Mouse (Mus musculus) embryonic facial prominence, embryonic 12.5 days (tissue): ENCODE measurements around the gene Ccdc88c. TPM values are rescaled to one million over a fixed set of nuclear protein-coding genes. Genes with fewer than 3 reads are reported as not detected.

Experiments used
- ATAC-seq: fragments of 200-750 bp; cut with Nextera tagmentation; 2 replicates; pipeline ENCODE4 v1.8.0; 2017; ENCODE audit not compliant: insufficient number of reproducible peaks, insufficient read depth, low FRiP score, low TSS enrichment
- H3K27ac ChIP-seq: fragments of 300-500 bp; sonication (generic); 2 replicates; pipeline ENCODE4 v1.5.1; 2016; ENCODE audit warnings: mild to moderate bottlenecking
- H3K27me3 ChIP-seq: fragments of 300-500 bp; sonication (generic); 2 replicates; pipeline ENCODE4 v1.6.1; 2016; ENCODE audit warnings: mild to moderate bottlenecking, moderate library complexity
- H3K36me3 ChIP-seq: fragments of 300-500 bp; sonication (generic); 2 replicates; pipeline ENCODE4 v1.6.1; 2016; ENCODE audit warnings: mild to moderate bottlenecking
- H3K4me1 ChIP-seq: fragments of 300-500 bp; sonication (generic); 2 replicates; pipeline ENCODE4 v1.6.1; 2016
- H3K4me2 ChIP-seq: fragments of 300-500 bp; sonication (generic); replicated peaks from 2 replicates; pipeline ENCODE4 v1.6.1; 2016; ENCODE audit warnings: mild to moderate bottlenecking, moderate library complexity
- H3K4me3 ChIP-seq: fragments of 300-500 bp; sonication (generic); 2 replicates; pipeline ENCODE4 v1.5.1; 2016; ENCODE audit warnings: mild to moderate bottlenecking
- H3K9ac ChIP-seq: fragments of 300-500 bp; sonication (generic); 2 replicates; pipeline ENCODE4 v1.6.1; 2016; ENCODE audit warnings: mild to moderate bottlenecking, moderate library complexity
- H3K9me3 ChIP-seq: fragments of 300-500 bp; sonication (generic); 2 replicates; pipeline ENCODE4 v1.6.1; 2016; ENCODE audit warnings: mild to moderate bottlenecking, moderate library complexity
- WGBS: fragments of 180-500 bp; shearing (Covaris S2); methylation state at CpG from one replicate; pipeline ENCODE4 v1.1.7; 2016; 5-methylcytosine and 5-hydroxymethylcytosine counted together
- polyA plus RNA-seq: library from polyadenylated mRNA; unstranded; fragments of >200 nt; fragmentation: Nextera tagmentation; extraction: Ambion mirVana; gene quantifications from 2 replicates; pipeline ENCODE4 v1.2.1, GENCODE M21; 2016

The Ccdc88c gene
- polyA plus RNA-seq, 1 experiment from 2014 or later: 6.7 TPM

DNA sequence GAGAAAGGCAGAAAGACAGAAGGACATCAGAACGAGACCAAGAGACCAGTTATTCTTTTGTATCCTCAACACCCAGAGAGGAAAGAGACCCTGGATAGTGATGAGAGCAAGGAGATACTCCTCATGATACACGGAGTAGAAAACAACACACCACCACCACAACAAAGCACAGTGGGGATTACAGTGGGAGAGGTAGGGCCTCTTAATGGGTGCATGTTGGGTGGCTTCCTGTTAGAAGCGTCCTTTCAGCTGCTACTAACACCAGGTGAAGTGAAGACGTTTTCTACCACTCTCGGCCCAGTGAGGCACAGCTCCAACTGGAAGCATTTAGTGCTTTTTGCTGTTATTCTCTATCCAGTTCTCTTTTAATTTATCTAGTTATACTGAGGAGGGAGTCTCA lies 122.0 kb downstream of the Ccdc88c start:
- Histone ChIP-seq H3K4me3 (no peak overlapping the region), H3K27ac (no peak overlapping the region), H3K9ac (no peak overlapping the region), H3K9me3 (no peaks in the 10 kb centered on the region), H3K4me2 (no peak overlapping the region), H3K27me3 (peaks cover 21% of the 10 kb centered on the region), H3K4me1 (0 out of 2 replicates have a peak, but pooled peaks cover 5% of the 10 kb centered on the region), H3K36me3 (no peaks in the 10 kb centered on the region)
- 75% methylated on average over 5 of the region's 5 CpGs for WGBS
- no peak for ATAC-seq

DNA sequence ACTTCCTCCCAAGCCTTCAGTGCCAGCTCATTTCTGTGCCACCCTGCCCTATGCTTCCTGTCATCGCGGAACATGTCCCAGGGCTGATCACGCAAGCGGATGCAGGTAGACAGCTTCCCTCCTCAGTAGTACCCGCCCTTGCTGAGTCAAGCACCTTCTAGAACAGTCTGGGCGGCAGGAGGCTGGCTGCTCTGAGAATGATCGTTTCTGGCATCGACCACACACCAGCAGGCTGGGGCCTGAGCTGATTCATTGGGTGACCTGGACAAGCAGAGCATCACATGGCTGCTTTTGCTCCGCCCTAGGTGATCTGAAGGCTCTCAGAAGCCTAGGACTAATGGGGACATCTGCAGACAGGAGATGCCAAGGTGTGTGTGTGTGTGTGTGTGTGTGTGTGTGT lies 125.1 kb downstream of the Ccdc88c start:
- 84% methylated on average over 9 of the region's 9 CpGs for WGBS
- Histone ChIP-seq H3K27ac (no peak overlapping the region), H3K4me2 (no peak overlapping the region), H3K9ac (no peak overlapping the region), H3K9me3 (no peaks in the 10 kb centered on the region), H3K36me3 (no peaks in the 10 kb centered on the region), H3K4me1 (peaks cover 13% of the 10 kb centered on the region; the same call in 1 of the 2 replicates), H3K4me3 (no peak overlapping the region), H3K27me3 (peaks cover 49% of the 10 kb centered on the region)
- no peak for ATAC-seq

DNA sequence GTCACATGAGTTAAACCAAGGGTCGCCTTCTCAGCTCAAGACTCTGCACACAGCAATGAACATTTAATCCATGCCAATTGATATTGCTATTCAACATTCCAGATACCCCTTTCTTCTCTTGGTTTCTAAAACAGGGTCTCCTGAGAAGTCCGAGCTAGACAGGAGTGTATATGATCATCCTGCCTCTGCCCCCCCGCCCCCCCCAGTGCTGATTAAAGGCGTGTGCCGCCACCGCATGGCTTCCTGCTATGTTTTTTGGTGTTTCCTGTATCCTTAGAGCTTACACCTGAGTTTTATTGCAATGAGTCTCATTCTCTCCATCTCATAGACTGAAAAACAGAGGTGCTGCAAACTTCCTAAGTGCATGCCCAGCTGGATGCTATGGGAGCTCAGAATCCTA lies 127.5 kb downstream of the Ccdc88c start:
- no peak overlapping the region for H3K4me3 ChIP-seq
- H3K9ac ChIP-seq: no peak overlapping the region
- ATAC-seq: no peak
- H3K4me1 ChIP-seq: peaks cover 16% of the 10 kb centered on the region; the same call in 1 of the 2 replicates
- 78% methylated on average over 6 of the region's 6 CpGs for WGBS
- H3K9me3 ChIP-seq: no peaks in the 10 kb centered on the region
- H3K27me3 ChIP-seq: peaks cover 54% of the 10 kb centered on the region
- H3K36me3 ChIP-seq: no peaks in the 10 kb centered on the region
- H3K27ac ChIP-seq: no peak overlapping the region
- H3K4me2 ChIP-seq: no peak overlapping the region

DNA sequence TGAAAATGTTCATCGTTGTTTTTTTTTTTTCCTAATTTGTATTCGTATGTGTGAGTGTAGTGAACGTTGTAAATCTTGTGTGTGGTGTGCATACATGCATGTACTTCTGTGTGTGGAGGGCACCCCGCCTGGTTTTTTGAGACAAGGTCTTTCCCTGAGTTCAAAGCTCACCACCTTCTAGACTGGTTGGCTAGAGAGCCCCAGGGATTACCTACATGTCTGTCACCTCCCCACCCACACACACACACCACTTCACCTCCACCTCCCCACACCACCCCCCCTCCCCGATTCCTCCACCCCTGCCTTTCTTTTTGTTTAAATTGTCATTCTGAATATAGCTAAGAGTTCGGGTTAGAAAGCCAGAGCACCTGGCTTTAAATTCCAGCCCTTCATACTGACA lies 128.0 kb downstream of the Ccdc88c start:
- Histone ChIP-seq H3K4me3 (no peak overlapping the region), H3K4me2 (no peak overlapping the region), H3K36me3 (no peaks in the 10 kb centered on the region), H3K9ac (no peak overlapping the region), H3K9me3 (no peaks in the 10 kb centered on the region), H3K4me1 (peaks cover 16% of the 10 kb centered on the region; the same call in 1 of the 2 replicates), H3K27ac (no peak overlapping the region), H3K27me3 (peaks cover 58% of the 10 kb centered on the region)
- no peak for ATAC-seq
- WGBS: 73% methylated on average over 6 of the region's 6 CpGs

DNA sequence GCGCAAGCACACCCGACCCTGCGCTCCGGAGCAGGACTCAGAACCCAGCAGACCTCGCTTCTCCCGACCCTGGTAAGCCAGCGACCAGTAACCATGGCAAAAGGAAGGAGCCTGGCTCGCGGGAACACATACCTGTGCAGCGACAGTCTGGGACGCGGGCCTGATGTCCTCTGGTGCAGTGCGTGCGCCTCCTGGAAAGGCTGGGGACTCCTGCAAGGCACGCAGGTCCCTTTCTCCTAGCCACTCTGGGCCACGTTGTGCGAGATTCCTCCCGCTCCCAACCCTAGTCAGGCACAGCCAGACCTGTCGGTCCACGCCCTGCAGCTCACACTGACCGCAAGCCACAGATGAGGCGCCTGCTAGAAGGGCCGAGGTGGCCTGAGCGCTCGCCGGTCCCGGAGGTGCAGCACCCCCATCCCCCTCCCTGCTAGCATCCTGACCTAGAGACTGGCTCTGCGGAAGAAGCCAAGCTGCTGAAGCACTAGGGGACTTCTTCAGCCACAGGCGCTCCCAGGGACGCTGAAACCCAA lies 129.7 kb downstream of the Ccdc88c start:
- WGBS: 1% methylated on average over 30 of the region's 30 CpGs
- Histone ChIP-seq H3K27me3 (peaks cover 59% of the 10 kb centered on the region), H3K4me1 (peaks cover 16% of the 10 kb centered on the region; the same call in 1 of the 2 replicates), H3K9me3 (no peaks in the 10 kb centered on the region), H3K4me3 (peak overlapping the region; percentile 35), H3K27ac (no peak overlapping the region), H3K36me3 (no peaks in the 10 kb centered on the region), H3K9ac (peak overlapping the region; percentile 37), H3K4me2 (peak overlapping the region; percentile 73)
- ATAC-seq: no peak; the same call in 1 of the 2 replicates

DNA sequence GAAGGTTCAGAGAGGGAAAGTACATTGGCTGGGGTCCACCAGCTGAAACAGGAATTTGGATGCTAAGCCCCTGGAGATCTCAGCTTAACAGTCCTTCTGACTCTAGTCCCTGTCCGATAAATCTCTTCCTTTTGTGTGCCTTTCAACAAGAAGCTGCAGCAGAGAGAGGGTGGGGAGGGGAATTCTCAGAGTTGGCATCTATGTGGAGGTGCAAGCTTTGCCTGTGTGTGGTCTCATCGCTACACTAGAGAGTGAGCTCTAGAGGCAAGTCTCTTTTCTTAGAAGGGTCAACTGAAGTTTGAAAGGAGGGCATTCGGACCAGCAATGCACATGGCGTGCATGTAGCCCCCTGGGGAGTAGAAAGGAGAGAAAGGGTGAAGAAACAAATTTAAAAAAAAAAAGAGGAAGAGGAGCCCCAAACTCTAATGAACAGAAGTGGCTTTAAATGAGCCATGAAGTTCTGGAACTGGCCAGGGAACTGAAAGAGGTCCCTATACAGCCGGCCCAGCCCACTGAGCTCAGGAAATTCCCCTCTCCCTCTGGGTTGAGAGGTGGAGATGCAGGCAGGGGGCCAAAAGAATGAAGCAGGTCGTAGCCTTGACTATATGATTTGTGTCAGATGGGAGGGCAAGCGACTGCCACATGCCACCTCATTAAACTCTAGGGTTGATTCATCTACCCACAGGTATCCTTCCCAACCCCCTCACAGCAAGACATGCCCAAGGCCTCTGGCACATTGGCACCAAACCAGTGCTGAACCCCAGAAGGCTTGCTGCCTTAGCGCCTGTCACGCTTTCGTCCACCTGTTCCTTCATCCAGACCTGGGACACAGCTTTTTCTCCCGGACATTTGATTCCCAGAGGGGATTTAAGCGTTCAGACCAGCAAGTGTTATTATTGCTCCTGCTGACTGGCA lies 130.9 kb downstream of the Ccdc88c start:
- Histone ChIP-seq H3K9me3 (no peaks in the 10 kb centered on the region), H3K9ac (no peak overlapping the region), H3K27ac (no peak overlapping the region), H3K4me1 (peaks cover 16% of the 10 kb centered on the region; the same call in 1 of the 2 replicates), H3K36me3 (no peaks in the 10 kb centered on the region), H3K4me3 (no peak overlapping the region; the same call in 1 of the 2 replicates), H3K4me2 (peak overlapping the region; percentile 73), H3K27me3 (peaks cover 59% of the 10 kb centered on the region)
- WGBS: 30% methylated on average over 12 of the region's 12 CpGs
- ATAC-seq: no peak

DNA sequence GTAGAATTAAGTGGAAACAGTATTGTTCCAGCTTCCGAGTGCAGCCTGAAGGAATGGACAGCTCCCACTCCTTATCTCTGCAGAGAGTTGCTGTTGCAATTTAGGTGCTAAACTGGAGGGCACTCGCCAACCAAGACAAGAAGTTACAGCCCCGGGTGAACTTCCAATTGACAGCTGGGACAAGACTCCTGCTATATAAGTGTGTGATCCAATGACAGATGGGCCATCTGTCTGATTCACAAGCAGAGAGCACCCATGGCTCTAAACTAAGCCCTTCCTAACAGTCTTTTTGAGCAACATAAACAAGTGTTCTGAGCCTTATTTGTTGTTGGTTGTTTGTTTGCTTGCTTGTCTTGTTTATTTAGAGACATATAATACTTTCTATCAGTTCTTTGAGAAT lies 132.2 kb downstream of the Ccdc88c start:
- ATAC-seq: no peak

DNA sequence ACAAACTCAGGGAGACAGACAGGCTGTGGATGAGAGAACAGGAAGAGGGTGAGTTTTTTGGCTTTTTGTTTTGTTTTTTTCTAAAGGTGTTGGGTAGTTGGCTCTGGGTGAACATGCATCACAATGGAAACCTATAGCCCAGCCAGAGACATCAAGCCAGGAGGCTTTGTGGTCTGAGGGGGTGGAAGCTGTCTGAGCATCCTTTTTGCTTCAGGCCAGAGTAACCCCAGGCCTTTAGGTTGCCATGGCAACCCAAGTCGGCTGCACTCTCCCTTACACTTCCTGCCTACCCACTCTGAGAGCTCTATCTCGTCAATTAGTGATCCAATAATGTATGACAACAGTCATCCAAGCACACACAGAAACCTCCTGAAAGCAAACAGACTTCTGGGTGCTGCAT lies 133.4 kb downstream of the Ccdc88c start:
- WGBS: 5% methylated on average over 2 of the region's 2 CpGs
- no peak for ATAC-seq
- peaks cover 48% of the 10 kb centered on the region for H3K27me3 ChIP-seq

More for the DNA sequence above, 132.2 kb downstream of the Ccdc88c start:
- peaks cover 16% of the 10 kb centered on the region; the same call in 1 of the 2 replicates for H3K4me1 ChIP-seq
- no peak overlapping the region for H3K27ac ChIP-seq
- peaks cover 58% of the 10 kb centered on the region for H3K27me3 ChIP-seq
- H3K9me3 ChIP-seq: no peaks in the 10 kb centered on the region
- no peak overlapping the region for H3K4me2 ChIP-seq
- no peaks in the 10 kb centered on the region for H3K36me3 ChIP-seq
- no peak overlapping the region for H3K4me3 ChIP-seq
- H3K9ac ChIP-seq: no peak overlapping the region
- WGBS: 46% methylated on average over 3 of the region's 3 CpGs

DNA sequence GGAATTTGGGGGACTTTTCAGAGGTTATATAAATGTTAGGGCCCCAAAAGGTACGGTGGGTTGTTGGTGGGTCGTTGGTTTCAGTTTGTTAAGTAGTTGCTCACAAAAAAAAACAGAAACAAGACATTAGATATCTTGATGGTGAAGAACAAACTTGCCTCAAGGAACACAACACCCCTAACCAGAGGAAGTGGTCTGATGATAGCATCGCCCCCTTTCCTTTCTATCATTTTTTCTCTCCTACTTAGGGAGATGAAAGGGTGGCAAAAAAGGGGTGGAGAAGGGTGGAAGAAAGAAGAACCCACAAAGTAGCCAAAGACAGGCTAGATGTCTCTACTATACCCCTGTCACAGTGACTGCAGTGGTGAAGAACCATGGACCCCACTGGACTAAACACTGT lies 138.3 kb downstream of the Ccdc88c start:
- Histone ChIP-seq H3K9me3 (no peaks in the 10 kb centered on the region), H3K36me3 (no peaks in the 10 kb centered on the region), H3K4me3 (no peak overlapping the region), H3K4me2 (no peak overlapping the region), H3K27ac (no peak overlapping the region), H3K27me3 (no peaks in the 10 kb centered on the region), H3K4me1 (no peaks in the 10 kb centered on the region), H3K9ac (no peak overlapping the region)
- WGBS: 84% methylated on average over 3 of the region's 3 CpGs
- ATAC-seq: no peak

More for the DNA sequence above, 133.4 kb downstream of the Ccdc88c start:
- no peak overlapping the region for H3K9ac ChIP-seq
- no peak overlapping the region for H3K4me3 ChIP-seq
- no peaks in the 10 kb centered on the region for H3K36me3 ChIP-seq
- no peak overlapping the region for H3K27ac ChIP-seq
- no peaks in the 10 kb centered on the region for H3K9me3 ChIP-seq
- H3K4me1 ChIP-seq: peaks cover 16% of the 10 kb centered on the region; the same call in 1 of the 2 replicates
- no peak overlapping the region for H3K4me2 ChIP-seq

DNA sequence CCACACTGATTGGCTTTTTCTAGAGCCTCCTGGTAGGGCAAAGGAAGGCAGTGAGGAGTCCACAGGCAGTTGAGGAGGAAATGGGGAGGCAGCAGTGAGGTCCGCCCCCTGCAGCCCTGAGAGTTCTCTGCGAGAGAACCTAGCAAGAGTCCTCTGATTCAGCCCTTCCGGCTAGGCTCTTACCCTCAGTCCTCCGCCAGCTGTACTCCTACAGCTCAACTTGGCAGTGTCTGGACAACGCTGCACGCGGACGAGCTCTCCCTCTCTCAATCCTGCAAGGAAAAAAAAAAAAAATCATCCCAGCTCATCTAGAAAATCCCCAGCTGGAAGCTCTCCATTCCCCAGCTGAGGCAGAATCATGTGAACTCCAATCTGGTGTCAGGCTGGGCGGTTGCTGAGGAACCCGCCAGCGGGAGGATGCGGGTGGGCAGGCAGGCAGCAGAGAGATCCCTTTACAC lies 141.0 kb downstream of the Ccdc88c start:
- Histone ChIP-seq H3K36me3 (no peaks in the 10 kb centered on the region), H3K9ac (no peak overlapping the region; the same call in 1 of the 2 replicates), H3K9me3 (no peaks in the 10 kb centered on the region), H3K27ac (no peak overlapping the region), H3K4me3 (no peak overlapping the region), H3K27me3 (no peaks in the 10 kb centered on the region), H3K4me1 (no peaks in the 10 kb centered on the region), H3K4me2 (no peak overlapping the region)
- WGBS: 42% methylated on average over 12 of the region's 12 CpGs
- ATAC-seq: no peak

DNA sequence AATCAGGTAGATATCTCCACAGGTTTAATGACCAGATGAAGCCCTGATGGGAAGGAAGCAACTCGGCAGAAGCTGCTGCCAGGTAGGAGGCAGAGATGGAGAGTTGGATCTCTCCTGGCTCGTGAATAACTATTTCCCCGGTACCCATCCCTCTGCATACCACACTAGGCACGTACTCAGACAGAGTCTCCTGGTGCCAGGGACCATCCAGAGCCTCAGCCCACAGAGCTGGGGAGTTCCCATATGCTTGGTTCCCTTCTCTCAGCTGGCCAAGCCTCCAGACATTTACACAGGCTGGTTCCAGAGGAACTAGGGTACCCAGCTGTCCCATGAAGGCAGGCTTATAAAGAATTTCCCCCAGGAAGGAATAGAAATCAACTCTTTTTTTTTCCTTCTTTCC lies 142.0 kb downstream of the Ccdc88c start:
- H3K4me3 ChIP-seq: no peak overlapping the region
- H3K36me3 ChIP-seq: no peaks in the 10 kb centered on the region
- 78% methylated on average over 4 of the region's 4 CpGs for WGBS
- no peak for ATAC-seq
- H3K9me3 ChIP-seq: no peaks in the 10 kb centered on the region
- no peaks in the 10 kb centered on the region for H3K4me1 ChIP-seq
- H3K27ac ChIP-seq: no peak overlapping the region
- no peak overlapping the region for H3K9ac ChIP-seq
- H3K27me3 ChIP-seq: no peaks in the 10 kb centered on the region
- no peak overlapping the region for H3K4me2 ChIP-seq

DNA sequence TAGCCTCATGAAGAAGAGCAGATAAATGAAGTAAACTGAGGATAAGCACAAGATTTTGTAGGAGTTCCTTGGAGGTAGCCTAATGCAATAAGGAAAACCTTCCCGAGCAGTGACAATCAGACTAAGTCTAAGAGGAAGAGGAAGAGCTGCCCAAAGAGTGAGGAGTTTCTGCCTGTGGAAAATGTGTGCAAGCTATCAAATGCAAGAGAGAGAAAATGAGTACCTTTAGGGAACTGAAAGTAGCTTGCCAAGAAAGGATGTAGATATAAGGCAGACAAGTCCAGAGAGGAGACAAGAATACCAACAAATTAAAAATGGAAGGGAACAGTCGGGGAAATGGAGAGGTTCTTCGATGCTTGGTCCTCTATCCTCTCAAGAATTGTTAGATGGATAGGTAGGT lies 143.3 kb downstream of the Ccdc88c start:
- no peak for ATAC-seq
- no peaks in the 10 kb centered on the region for H3K27me3 ChIP-seq
- H3K9me3 ChIP-seq: no peaks in the 10 kb centered on the region
- H3K4me2 ChIP-seq: no peak overlapping the region
- H3K36me3 ChIP-seq: no peaks in the 10 kb centered on the region
- no peak overlapping the region for H3K4me3 ChIP-seq
- H3K27ac ChIP-seq: no peak overlapping the region
- H3K9ac ChIP-seq: no peak overlapping the region
- H3K4me1 ChIP-seq: no peaks in the 10 kb centered on the region
- WGBS: 93% methylated on average over 3 of the region's 3 CpGs
